Mouse (Mus musculus): Measurements from ENCODE around the gene Slc35a3. TPM values are rescaled to one million over a fixed set of nuclear protein-coding genes. Genes with fewer than 3 reads are reported as not detected.
"Not testable (repeated sequence)": the region's sequence is repeated elsewhere in the genome, so short reads cannot be mapped to it uniquely, and the experiment has no call there.

Gene Slc35a3
- 59.2 to 79.8 TPM (median 73.4 TPM) in 3 replicates for total RNA-seq (2017)

- no peak for ATAC-seq (replicated peaks; ENCODE audit: insufficient number of reproducible peaks, low FRiP score, low TSS enrichment, poor library complexity, severe bottlenecking)
These were observed at the start of gene Slc35a3 for GRCm38 (mm10) chr3:116712436-116712881. Gene Slc35a3, minus strand, starts transcription at chr3:116712831.

GRCm38 (mm10) chr3:116752818-116753217 lies 40.2 kb upstream of the Slc35a3 start:
- ATAC-seq (replicated peaks; ENCODE audit: insufficient number of reproducible peaks, low FRiP score, low TSS enrichment, poor library complexity, severe bottlenecking): no peak

- peak; percentile 87 for ATAC-seq (replicated peaks; ENCODE audit: insufficient number of reproducible peaks, low FRiP score, low TSS enrichment, poor library complexity, severe bottlenecking)
These were observed 38.7 kb upstream of the Slc35a3 start for GRCm38 (mm10) chr3:116751191-116751860.

- ATAC-seq (replicated peaks; ENCODE audit: insufficient number of reproducible peaks, low FRiP score, low TSS enrichment, poor library complexity, severe bottlenecking): no peak
These were observed 36.0 kb upstream of the Slc35a3 start for GRCm38 (mm10) chr3:116748391-116749170.

- ATAC-seq (replicated peaks; ENCODE audit: insufficient number of reproducible peaks, low FRiP score, low TSS enrichment, poor library complexity, severe bottlenecking): not testable (repeated sequence)
These were observed 35.0 kb upstream of the Slc35a3 start for GRCm38 (mm10) chr3:116747648-116748047.

- no peak for ATAC-seq (replicated peaks; ENCODE audit: insufficient number of reproducible peaks, low FRiP score, low TSS enrichment, poor library complexity, severe bottlenecking)
These were observed 28.3 kb upstream of the Slc35a3 start for GRCm38 (mm10) chr3:116740963-116741362.

GRCm38 (mm10) chr3:116740106-116740505 lies 27.5 kb upstream of the Slc35a3 start:
- no peak for ATAC-seq (replicated peaks; ENCODE audit: insufficient number of reproducible peaks, low FRiP score, low TSS enrichment, poor library complexity, severe bottlenecking)

GRCm38 (mm10) chr3:116737326-116737731 lies 24.7 kb upstream of the Slc35a3 start:
- ATAC-seq (replicated peaks; ENCODE audit: insufficient number of reproducible peaks, low FRiP score, low TSS enrichment, poor library complexity, severe bottlenecking): 0 out of 2 replicates have a peak, but pooled peaks have one; percentile 53

GRCm38 (mm10) chr3:116729483-116730174 lies 17.0 kb upstream of the Slc35a3 start:
- ATAC-seq (replicated peaks; ENCODE audit: insufficient number of reproducible peaks, low FRiP score, low TSS enrichment, poor library complexity, severe bottlenecking): no peak

GRCm38 (mm10) chr3:116726807-116727206 lies 14.2 kb upstream of the Slc35a3 start:
- ATAC-seq (replicated peaks; ENCODE audit: insufficient number of reproducible peaks, low FRiP score, low TSS enrichment, poor library complexity, severe bottlenecking): no peak

GRCm38 (mm10) chr3:116723496-116724481 lies 11.2 kb upstream of the Slc35a3 start:
- no peak for ATAC-seq (replicated peaks; ENCODE audit: insufficient number of reproducible peaks, low FRiP score, low TSS enrichment, poor library complexity, severe bottlenecking)

- ATAC-seq (replicated peaks; ENCODE audit: insufficient number of reproducible peaks, low FRiP score, low TSS enrichment, poor library complexity, severe bottlenecking): no peak
These were observed 10.3 kb upstream of the Slc35a3 start for GRCm38 (mm10) chr3:116722980-116723379.

- ATAC-seq (replicated peaks; ENCODE audit: insufficient number of reproducible peaks, low FRiP score, low TSS enrichment, poor library complexity, severe bottlenecking): no peak
These were observed 6.3 kb upstream of the Slc35a3 start for GRCm38 (mm10) chr3:116718951-116719350.

- no peak for ATAC-seq (replicated peaks; ENCODE audit: insufficient number of reproducible peaks, low FRiP score, low TSS enrichment, poor library complexity, severe bottlenecking)
These were observed 400 bp upstream of the Slc35a3 start for GRCm38 (mm10) chr3:116713031-116713430.

GRCm38 (mm10) chr3:116711624-116712435 lies 801 bp downstream of the Slc35a3 start:
- ATAC-seq (replicated peaks; ENCODE audit: insufficient number of reproducible peaks, low FRiP score, low TSS enrichment, poor library complexity, severe bottlenecking): peak; percentile 85

GRCm38 (mm10) chr3:116710941-116711340 lies 1.7 kb downstream of the Slc35a3 start:
- ATAC-seq (replicated peaks; ENCODE audit: insufficient number of reproducible peaks, low FRiP score, low TSS enrichment, poor library complexity, severe bottlenecking): no peak

GRCm38 (mm10) chr3:116705637-116706204 lies 6.9 kb downstream of the Slc35a3 start:
- ATAC-seq (replicated peaks; ENCODE audit: insufficient number of reproducible peaks, low FRiP score, low TSS enrichment, poor library complexity, severe bottlenecking): no peak
